Mouse (Mus musculus) G1E (cell line): Measurements from ENCODE around the gene Cmah.

Experiments used
- CTCF ChIP-seq: IDR thresholded peaks from 2 replicates; pipeline ENCODE4 v1.5.1; 2012; ENCODE audit warnings: low read depth, low read length, inconsistent platforms, mixed read lengths
- GATA1 ChIP-seq: IDR thresholded peaks from 2 replicates; pipeline ENCODE4 v1.6.1; 2012; ENCODE audit warnings: borderline replicate concordance, low read length, inconsistent platforms, mixed read lengths
- TAL1 ChIP-seq: conservative IDR thresholded peaks from 2 replicates; pipeline ENCODE4 v1.6.1; 2012; ENCODE audit warnings: low read depth, low read length, inconsistent platforms, mixed read lengths

GRCm38 (mm10) chr13:24406847-24407246, 79.6 kb downstream of the Cmah start:
- TF ChIP-seq TAL1 (no peak), CTCF (no peak), GATA1 (no peak)
